Mouse (Mus musculus) neutrophil, adult 5-6 weeks (primary cell): ENCODE data around the gene Csrnp1. TPM values are rescaled to one million over a fixed set of nuclear protein-coding genes. Genes with fewer than 3 reads are reported as not detected.

Experiments
- ATAC-seq: fragments of 151-379, 151-347 bp; 2 replicates; pipeline ENCODE4 v1.8.0; 2017; ENCODE audit warnings: mild to moderate bottlenecking, moderate TSS enrichment; ENCODE audit not compliant: insufficient number of reproducible peaks, poor library complexity, low FRiP score, severe bottlenecking; ENCODE audit errors: extremely low read depth
- total RNA-seq: library from RNA; stranded (forward); fragments of 200-1000 nt; gene quantifications from 2 replicates; pipeline ENCODE4 v1.2.3, GENCODE M21; 2017

Csrnp1 gene
- total RNA-seq, 1 experiment from 2014 or later = 114 TPM

GRCm38 (mm10) chr9:119965186-119965585 is 19.3 kb downstream of the Csrnp1 start:
- ATAC-seq = no peak

- no peak for ATAC-seq
Measured at GRCm38 (mm10) chr9:119964206-119964605, 20.3 kb downstream of the Csrnp1 start.

- peak; percentile 77 for ATAC-seq
Measured at GRCm38 (mm10) chr9:119962987-119963667, 21.3 kb downstream of the Csrnp1 start.

- ATAC-seq = no peak
Measured at GRCm38 (mm10) chr9:119962216-119962615, 22.2 kb downstream of the Csrnp1 start.

- no peak for ATAC-seq
Measured at GRCm38 (mm10) chr9:119958835-119959234, 25.6 kb downstream of the Csrnp1 start.

GRCm38 (mm10) chr9:119951388-119951787 is 33.1 kb downstream of the Csrnp1 start:
- no peak for ATAC-seq

GRCm38 (mm10) chr9:119950434-119950833 is 34.0 kb downstream of the Csrnp1 start:
- no peak for ATAC-seq

GRCm38 (mm10) chr9:119948804-119949203 is 35.7 kb downstream of the Csrnp1 start:
- no peak for ATAC-seq

GRCm38 (mm10) chr9:119945173-119945900 is 39.1 kb downstream of the Csrnp1 start:
- no peak for ATAC-seq

GRCm38 (mm10) chr9:119943326-119943725 is 41.1 kb downstream of the Csrnp1 start:
- ATAC-seq = no peak

- ATAC-seq = no peak
Measured at GRCm38 (mm10) chr9:119941861-119942260, 42.6 kb downstream of the Csrnp1 start.

- no peak for ATAC-seq
Measured at GRCm38 (mm10) chr9:119941407-119941806, 43.1 kb downstream of the Csrnp1 start.

- ATAC-seq = no peak
Measured at GRCm38 (mm10) chr9:119939646-119940045, 44.8 kb downstream of the Csrnp1 start.

- ATAC-seq = no peak
Measured at GRCm38 (mm10) chr9:119938496-119938895, 46.0 kb downstream of the Csrnp1 start.

- peak; percentile 85 for ATAC-seq
Measured at GRCm38 (mm10) chr9:119937005-119937773, 47.3 kb downstream of the Csrnp1 start, which contains the start of the genes Gorasp1 and Ttc21a. Gorasp1 (minus strand) TSS chr9:119937565. Ttc21a (plus strand) TSS chr9:119937606.

GRCm38 (mm10) chr9:119933675-119934074 is 50.8 kb downstream of the Csrnp1 start:
- ATAC-seq = no peak

GRCm38 (mm10) chr9:119932358-119932757 is 52.1 kb downstream of the Csrnp1 start:
- ATAC-seq = no peak

GRCm38 (mm10) chr9:119926497-119926896 is 58.0 kb downstream of the Csrnp1 start:
- ATAC-seq = no peak

GRCm38 (mm10) chr9:119925729-119926128 is 58.7 kb downstream of the Csrnp1 start:
- no peak for ATAC-seq
